8 mouse cellular contexts compared by ENCODE assay signal in the genomic region with DNA sequence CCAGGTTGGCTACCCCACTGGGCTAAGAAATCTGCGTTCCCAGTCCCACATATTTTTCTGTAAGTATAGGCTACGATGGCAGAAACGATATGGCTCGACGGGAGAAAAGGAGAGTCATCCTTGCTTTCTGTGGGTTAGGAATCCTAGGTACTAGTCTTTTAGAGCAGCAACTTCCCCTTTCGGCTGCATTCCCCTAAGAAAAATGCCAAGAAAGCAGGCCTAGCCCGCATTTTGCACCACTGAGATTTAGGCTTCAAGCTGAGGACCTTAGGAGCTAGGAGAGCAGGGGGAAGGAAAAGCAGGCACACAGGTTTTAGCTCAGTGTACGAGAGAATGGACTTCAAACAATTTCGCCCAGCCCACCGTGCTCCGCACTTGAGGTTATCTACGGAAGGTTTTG. TPM values are rescaled to one million over a fixed set of nuclear protein-coding genes. Genes with fewer than 3 reads are reported as not detected.
DNase-seq lines count a peak whose midpoint lies in the region; ATAC-seq and TF ChIP-seq lines count a peak whose summit lies in the region.

No protein-coding gene starts in this region.

- 0 out of 2 replicates have a peak, but pooled peaks have one; percentile 13 for ATAC-seq in common myeloid progenitor, adult 5-6 weeks (replicated peaks; ENCODE audit: low read depth, poor library complexity, severe bottlenecking)
- no peak for ATAC-seq in hindbrain, embryonic 16.5 days

- H3K79me2 ChIP-seq in macrophage (ENCODE audit: inconsistent target) = peaks cover 50% of the 10 kb centered on the region

- 42% methylated on average over 12 of the region's 12 CpGs for WGBS in spleen, adult 2 months
- WGBS in hindbrain, embryonic 16.5 days = 23% methylated on average over 12 of the region's 12 CpGs
- 29% methylated on average over 12 of the region's 12 CpGs for WGBS in macrophage (ENCODE audit: missing documents)

- H3K27ac ChIP-seq in spleen, adult 2 months (ENCODE audit: insufficient read depth, low read length) = peak overlapping the region; percentile 51; the same call in 1 of the 2 replicates
- no peak overlapping the region for H3K27ac ChIP-seq in hindbrain, embryonic 16.5 days (ENCODE audit: low read depth, low read length)
- peak overlapping the region; percentile 67 for H3K27ac ChIP-seq in macrophage

- H3K4me1 ChIP-seq in spleen, adult 2 months (ENCODE audit: control insufficient read depth, insufficient read depth, insufficient read length) = no peaks in the 10 kb centered on the region
- peaks cover 3% of the 10 kb centered on the region for H3K4me1 ChIP-seq in hindbrain, embryonic 16.5 days (ENCODE audit: control insufficient read depth, insufficient read depth, low read depth, low read length)

- no peak for TF ChIP-seq CTCF in spleen, adult 2 months (IDR thresholded peaks at IDR 0.05; ENCODE audit: extremely low read depth, insufficient read depth, insufficient read length, insufficient replicate concordance)

- DNase-seq in spleen, adult 2 months (ENCODE audit: low read depth in 1 of 2, low spot score in 2 of 2) = no peak
- no peak for DNase-seq in spleen, postnatal 14 days (ENCODE audit: low spot score in 2 of 2)
- no peak for DNase-seq in retina, embryonic 14.5 days (ENCODE audit: low spot score)
- no peak for DNase-seq in right cerebral cortex, adult 2 months (ENCODE audit: low spot score in 2 of 2)
- no peak for DNase-seq in adrenal gland, adult 2 months

- no peak for TF ChIP-seq POLR2A in spleen, adult 2 months (IDR thresholded peaks at IDR 0.05; ENCODE audit: low read depth, low read length)

- H3K4me3 ChIP-seq in spleen, adult 2 months (ENCODE audit: extremely low read depth, insufficient read depth, insufficient read length) = peak overlapping the region; percentile 69
- H3K4me3 ChIP-seq in hindbrain, embryonic 16.5 days (ENCODE audit: low read length) = peak overlapping the region; percentile 60
- H3K4me3 ChIP-seq in macrophage (ENCODE audit: inconsistent target) = peak overlapping the region; percentile 56

- no peaks in the 10 kb centered on the region for H3K27me3 ChIP-seq in spleen, adult 2 months (ENCODE audit: control insufficient read depth, insufficient read depth, low read length)
- no peaks in the 10 kb centered on the region for H3K27me3 ChIP-seq in hindbrain, embryonic 16.5 days (replicated peaks; ENCODE audit: control insufficient read depth, insufficient read depth, low read length)

- peak overlapping the region; percentile 43 for H3K9ac ChIP-seq in hindbrain, embryonic 16.5 days (ENCODE audit: low read depth, low read length)

- H3K4me2 ChIP-seq in hindbrain, embryonic 16.5 days (ENCODE audit: low read length) = peak overlapping the region; percentile 66

- peaks cover 2% of the 10 kb centered on the region; the same call in 1 of the 2 replicates for H3K36me3 ChIP-seq in spleen, adult 2 months (ENCODE audit: control insufficient read depth, insufficient read depth, low read length)
- no peaks in the 10 kb centered on the region for H3K36me3 ChIP-seq in hindbrain, embryonic 16.5 days (ENCODE audit: control insufficient read depth, insufficient read depth, low read length)
- no peaks in the 10 kb centered on the region for H3K36me3 ChIP-seq in macrophage (ENCODE audit: inconsistent target)

- no peaks in the 10 kb centered on the region for H3K9me3 ChIP-seq in hindbrain, embryonic 16.5 days (ENCODE audit: control insufficient read depth, low read length)

RNA-seq across cellular contexts. Expression of a gene that starts 0.9 kb away (rescaled TPM):
- polyA plus RNA-seq in spleen, adult 2 months (2012; rRNA removed) = 1.7 and 2.0 TPM in 2 replicates
- total RNA-seq in common myeloid progenitor, adult 5-6 weeks (2017) = 21.1 and 23.0 TPM in 2 replicates
- 9.8 and 11.4 TPM in 2 replicates for polyA plus RNA-seq in hindbrain, embryonic 16.5 days (2015; fragmentation: Nextera tagmentation; extraction: Ambion mirVana)
- 10 to 100 TPM in 25 of 26 experiments, 1 to 10 TPM in 1; 9.6 to 67.1 (median 31.6) TPM for total RNA-seq in macrophage (2018; cell fraction: chromatin; rRNA removed)
- total RNA-seq in macrophage (2018; cell fraction: cytosol; rRNA removed) = 100 to 1,000 TPM in 2 of 26 experiments, 10 to 100 TPM in 24; 46.9 to 105 (median 66.5) TPM
- total RNA-seq in macrophage (2018; cell fraction: nucleus; rRNA removed) = 10 to 100 TPM; 24.1 to 98.4 (median 61.1) TPM
- polyA plus RNA-seq in macrophage (2018) = 30.1 to 54.2 TPM (median 51.7 TPM) in 3 replicates
- total RNA-seq in adrenal gland, adult 2 months (2021) = 10 to 100 TPM; 25.8 to 26.3 TPM
- 0.52 and 0.76 TPM in 2 replicates for polyA plus RNA-seq in adrenal gland, adult 2 months (2012; rRNA removed)
